Mouse (Mus musculus): Measurements from ENCODE around the gene Zfp598. TPM values are rescaled to one million over a fixed set of nuclear protein-coding genes. Genes with fewer than 3 reads are reported as not detected.

The Zfp598 gene
- total and polyA plus RNA-seq, 3 experiments = 22.1 to 54.0 (median 31.8) TPM

- TF ChIP-seq CHD1 (IDR thresholded peaks at IDR 0.05; ENCODE audit: low read depth, low read length) = no peak
- TF ChIP-seq RCOR1 (conservative IDR thresholded peaks at IDR 0.05; ENCODE audit: low read depth, low read length) = no peak
- no peak for TF ChIP-seq MAFK (IDR thresholded peaks at IDR 0.05; ENCODE audit: insufficient replicate concordance, low read length)
- TF ChIP-seq KAT2A (IDR thresholded peaks at IDR 0.05; ENCODE audit: insufficient replicate concordance, low read length) = no peak
- TF ChIP-seq MAZ (IDR thresholded peaks at IDR 0.05; ENCODE audit: low read depth, low read length) = no peak
- no peak for TF ChIP-seq ZC3H11A (IDR thresholded peaks at IDR 0.05; ENCODE audit: low read depth, low read length)
- no peak for TF ChIP-seq ZKSCAN1 (IDR thresholded peaks at IDR 0.05; ENCODE audit: borderline replicate concordance, low read depth, low read length)
- TF ChIP-seq TCF12 (IDR thresholded peaks at IDR 0.05; ENCODE audit: low read depth, low read length) = no peak
- DNase-seq (ENCODE audit: extremely low read depth) = no peak
- Histone ChIP-seq H3K4me1 (ENCODE audit: control insufficient read depth in 1 of 2, insufficient read depth in 2 of 2) (peaks cover 11 to 53% of the 10 kb centered on the region in 2 experiments), H3K27ac (ENCODE audit: insufficient read depth, low read depth) (peak overlapping the region; percentile 36), H3K79me2 (replicated peaks; ENCODE audit: control insufficient read depth, extremely low read depth, insufficient read depth, poor library complexity, severe bottlenecking) (no peaks in the 10 kb centered on the region), H3K27me3 (replicated peaks) (peaks cover 5% of the 10 kb centered on the region), H3K4me3 (replicated peaks in 1 of 3; ENCODE audit: low read depth in 2 of 3, low read length in 2 of 3, poor library complexity in 1 of 3) (peak overlapping the region; percentile 79 to 86 (median 85)), H3K4me2 (ENCODE audit: insufficient read depth, low read depth, poor library complexity, severe bottlenecking) (peak overlapping the region; percentile 70), H3K9ac (ENCODE audit: insufficient read depth, low read depth) (peak overlapping the region; percentile 72), H3K36me3 (replicated peaks in 1 of 2; ENCODE audit: control insufficient read depth in 1 of 2, insufficient read depth in 1 of 2, low read length in 1 of 2) (peaks cover 19 to 39% of the 10 kb centered on the region in 2 experiments), H3K9me3 (replicated peaks; ENCODE audit: low read length) (no peaks in the 10 kb centered on the region)
- dilution Hi-C loops (cut with MboI; ENCODE audit: extremely low pct_ligation_motif_present, extremely low pct_unique_long_range_greater_than_20kb, low sequenced_read_pairs) = no loop called here
- in situ Hi-C loops (cut with MboI; ENCODE audit: low pct_ligation_motif_present, low pct_unique_long_range_greater_than_20kb, low sequenced_read_pairs) = no loop called here
These were observed 26.0 kb downstream of the Zfp598 start for GRCm38 (mm10) chr17:24695326-24696010.

- dilution Hi-C loops (cut with MboI; ENCODE audit: extremely low pct_ligation_motif_present, extremely low pct_unique_long_range_greater_than_20kb, low sequenced_read_pairs) (no loop called here), in situ Hi-C loops (cut with MboI; ENCODE audit: low pct_ligation_motif_present, low pct_unique_long_range_greater_than_20kb, low sequenced_read_pairs) (no loop called here)
- DNase-seq (ENCODE audit: extremely low read depth) = peak; percentile 72
- peaks cover 25 to 46% of the 10 kb centered on the region in 2 experiments for H3K36me3 ChIP-seq (replicated peaks in 1 of 2; ENCODE audit: control insufficient read depth in 1 of 2, insufficient read depth in 1 of 2, low read length in 1 of 2)
- peak within 1 kb of the TSS; percentile 41 for H3K27ac ChIP-seq (ENCODE audit: insufficient read depth, low read depth)
- no peaks in the 10 kb centered on the region for H3K79me2 ChIP-seq (replicated peaks; ENCODE audit: control insufficient read depth, extremely low read depth, insufficient read depth, poor library complexity, severe bottlenecking)
- H3K4me2 ChIP-seq (ENCODE audit: insufficient read depth, low read depth, poor library complexity, severe bottlenecking) = peak within 1 kb of the TSS; percentile 70
- peak within 1 kb of the TSS; percentile 79 to 87 (median 85) for H3K4me3 ChIP-seq (replicated peaks in 1 of 3; ENCODE audit: low read depth in 2 of 3, low read length in 2 of 3, poor library complexity in 1 of 3)
- no peaks in the 10 kb centered on the region for H3K27me3 ChIP-seq (replicated peaks)
- no peaks in the 10 kb centered on the region for H3K9me3 ChIP-seq (replicated peaks; ENCODE audit: low read length)
- peaks cover 11 to 53% of the 10 kb centered on the region in 2 experiments for H3K4me1 ChIP-seq (ENCODE audit: control insufficient read depth in 1 of 2, insufficient read depth in 2 of 2)
- peak within 1 kb of the TSS; percentile 72 for H3K9ac ChIP-seq (ENCODE audit: insufficient read depth, low read depth)
- TF ChIP-seq MYC (IDR thresholded peaks at IDR 0.05; ENCODE audit: low read depth, low read length) = peak; percentile 31; the same call in 1 of the 2 replicates
- TF ChIP-seq USF2 (conservative IDR thresholded peaks at IDR 0.05; ENCODE audit: low read depth, low read length) = no peak
- TF ChIP-seq TCF12 (IDR thresholded peaks at IDR 0.05; ENCODE audit: low read depth, low read length) = peak; percentile 75
- TF ChIP-seq ZNF384 (IDR thresholded peaks at IDR 0.05; ENCODE audit: low read depth, low read length) = no peak
- no peak for TF ChIP-seq RCOR1 (conservative IDR thresholded peaks at IDR 0.05; ENCODE audit: low read depth, low read length)
- TF ChIP-seq TBP (conservative IDR thresholded peaks at IDR 0.05; ENCODE audit: low read depth, low read length) = no peak
- no peak for TF ChIP-seq JUND (conservative IDR thresholded peaks at IDR 0.05; ENCODE audit: low read depth, low read length)
- peak; percentile 57 for TF ChIP-seq SIN3A (IDR thresholded peaks at IDR 0.05; ENCODE audit: low read length)
- no peak for TF ChIP-seq IRF4 (IDR thresholded peaks at IDR 0.05; ENCODE audit: low read depth, low read length)
- TF ChIP-seq EP300 (IDR thresholded peaks at IDR 0.05; ENCODE audit: low read length) = no peak
- TF ChIP-seq PAX5 (IDR thresholded peaks at IDR 0.05; ENCODE audit: low read length) = no peak
- TF ChIP-seq RAD21 (IDR thresholded peaks at IDR 0.05; ENCODE audit: low read depth, low read length) = no peak; the same call in 1 of the 2 replicates
- peak; percentile 48; the same call in 1 of the 2 replicates for TF ChIP-seq NRF1 (IDR thresholded peaks at IDR 0.05; ENCODE audit: low read depth, low read length)
- no peak for TF ChIP-seq MAFK (IDR thresholded peaks at IDR 0.05; ENCODE audit: insufficient replicate concordance, low read length)
- TF ChIP-seq CHD2 (IDR thresholded peaks at IDR 0.05; ENCODE audit: low read length) = no peak
- no peak for TF ChIP-seq SMC3 (IDR thresholded peaks at IDR 0.05; ENCODE audit: low read depth, low read length)
- no peak for TF ChIP-seq CHD1 (IDR thresholded peaks at IDR 0.05; ENCODE audit: low read depth, low read length)
- peak; percentile 85 for TF ChIP-seq MXI1 (IDR thresholded peaks at IDR 0.05; ENCODE audit: low read depth, low read length)
- TF ChIP-seq NELFE (IDR thresholded peaks at IDR 0.05; ENCODE audit: low read depth, low read length) = 0 out of 2 replicates have a peak, but pooled peaks have one; percentile 44
- peak; percentile 10; the same call in 1 of the 2 replicates for TF ChIP-seq HCFC1 (IDR thresholded peaks at IDR 0.05; ENCODE audit: low read depth, low read length)
- no peak for TF ChIP-seq JUN (IDR thresholded peaks at IDR 0.05; ENCODE audit: insufficient read depth, low read depth, low read length)
- TF ChIP-seq USF1 (IDR thresholded peaks at IDR 0.05; ENCODE audit: low read depth, low read length) = no peak
- no peak for TF ChIP-seq POLR2AphosphoS2 (IDR thresholded peaks at IDR 0.05; ENCODE audit: low read depth, low read length)
- TF ChIP-seq UBTF (IDR thresholded peaks at IDR 0.05; ENCODE audit: low read depth, low read length) = no peak
- peak; percentile 84 for TF ChIP-seq POLR2A (IDR thresholded peaks at IDR 0.05; ENCODE audit: low read depth, low read length)
- TF ChIP-seq MAZ (IDR thresholded peaks at IDR 0.05; ENCODE audit: low read depth, low read length) = no peak
- TF ChIP-seq ZC3H11A (IDR thresholded peaks at IDR 0.05; ENCODE audit: low read depth, low read length) = no peak
These were observed 26.7 kb downstream of the Zfp598 start, which contains the start of the genes Gfer and Noxo1 for GRCm38 (mm10) chr17:24696011-24696697. TSS of gene Gfer (minus strand) at chr17:24696156. TSS of gene Noxo1 (plus strand) at chr17:24696234.

Measured in CH12.LX (cell line).